Comparison of ENCODE assay signal across 9 mouse cellular contexts in genomic region chr16:17848928-17849327, GRCm38 (mm10). TPM values are rescaled to one million over a fixed set of nuclear protein-coding genes. Genes with fewer than 3 reads are reported as not detected.
DNase-seq lines count a peak whose midpoint lies in the region; ATAC-seq lines count a peak whose summit lies in the region.
"Had no signal": no experiment of that assay in that cellular context is flagged by ENCODE, and none has a peak within 500 bp of the region (broad histone marks: within the 10 kb centered on the region; RNA-seq: fewer than 3 reads in every experiment).

No protein-coding gene starts in this region.

- 0 out of 2 replicates have a peak overlapping the region, but pooled peaks have one; percentile 18 for H3K9ac ChIP-seq in midbrain, embryonic 16.5 days (ENCODE audit: low read depth, low read length)

- H3K27ac ChIP-seq in midbrain, embryonic 16.5 days (ENCODE audit: low read length): peak overlapping the region; percentile 59

- peak; percentile 70; the same call in 1 of the 2 replicates for ATAC-seq in common myeloid progenitor, adult 5-6 weeks (replicated peaks; ENCODE audit: low read depth, poor library complexity, severe bottlenecking)
- peak; percentile 68 for ATAC-seq in midbrain, embryonic 16.5 days

- H3K4me2 ChIP-seq in midbrain, embryonic 16.5 days (ENCODE audit: low read length): no peak overlapping the region

- H3K9me3 ChIP-seq in midbrain, embryonic 16.5 days (replicated peaks; ENCODE audit: control insufficient read depth, low read length, poor library complexity, severe bottlenecking): no peaks in the 10 kb centered on the region

- H3K4me1 ChIP-seq in midbrain, embryonic 16.5 days (ENCODE audit: control insufficient read depth, insufficient read depth, low read length): no peaks in the 10 kb centered on the region

- intact Hi-C loops in heart, postnatal 10 days (cut with DNase I): no loop called here

- 23% methylated on average over 1 of the region's 1 CpGs for WGBS in midbrain, embryonic 16.5 days

- no peak overlapping the region for H3K4me3 ChIP-seq in midbrain, embryonic 16.5 days (ENCODE audit: low read depth, low read length)

- peaks cover 34% of the 10 kb centered on the region for H3K36me3 ChIP-seq in midbrain, embryonic 16.5 days (ENCODE audit: control insufficient read depth, insufficient read depth, low read length)

- peak; percentile 35 to 72 for DNase-seq in heart, postnatal 10 days
- DNase-seq in heart, adult 11 months: no peak
- DNase-seq in 3T3-L1 (ENCODE audit: low read depth, low spot score): peak; percentile 88
- DNase-seq in MEL-GATA-1-ER (ENCODE audit: extremely low read depth, low read depth): peak; percentile 23
- peak; percentile 56 for DNase-seq in kidney, postnatal 14 days
- no peak for DNase-seq in ovary, adult 18-20 months (ENCODE audit: low spot score)

- no peaks in the 10 kb centered on the region for H3K27me3 ChIP-seq in midbrain, embryonic 16.5 days (ENCODE audit: control insufficient read depth, insufficient read depth, low read depth, low read length)

RNA-seq across cellular contexts. Expression of gene Car15, which starts 10.8 kb away (rescaled TPM):
- total RNA-seq in heart, postnatal 10 days (2021): 1 to 10 TPM; 1.4 TPM
- total RNA-seq in common myeloid progenitor, adult 5-6 weeks (2017): 5.4 TPM in 1 of 2 replicates, not detected in the other
- polyA plus RNA-seq in midbrain, embryonic 16.5 days (2015; fragmentation: Nextera tagmentation; extraction: Ambion mirVana): 3.3 and 4.4 TPM in 2 replicates

RNA-seq across cellular contexts. Expression of gene B830017H08Rik, which starts 16.0 kb away (rescaled TPM):
- total RNA-seq in heart, postnatal 10 days (2021): under 1 TPM in 1 of 2 experiments, not detected in 1; 0.22 TPM
- not detected in 2 replicates for total RNA-seq in common myeloid progenitor, adult 5-6 weeks (2017)
- polyA plus RNA-seq in midbrain, embryonic 16.5 days (2015; fragmentation: Nextera tagmentation; extraction: Ambion mirVana): 3.8 and 4.2 TPM in 2 replicates

RNA-seq across cellular contexts. Expression of gene Gm20518, which starts 42.5 kb away (rescaled TPM):
- total RNA-seq in heart, postnatal 10 days (2021): under 1 TPM; 0.17 to 0.19 TPM
- total RNA-seq in common myeloid progenitor, adult 5-6 weeks (2017): 1.1 TPM in 1 of 2 replicates, not detected in the other
- polyA plus RNA-seq in midbrain, embryonic 16.5 days (2015; fragmentation: Nextera tagmentation; extraction: Ambion mirVana): 0.48 and 0.49 TPM in 2 replicates

RNA-seq across cellular contexts. Expression of gene Tssk1, which starts 45.1 kb away (rescaled TPM):
- total RNA-seq in heart, postnatal 10 days (2021): under 1 TPM in 1 of 2 experiments, not detected in 1; 0.07 TPM
- total RNA-seq in common myeloid progenitor, adult 5-6 weeks (2017): not detected in 2 replicates
- 0.09 TPM in 1 of 2 replicates, not detected in the other for polyA plus RNA-seq in midbrain, embryonic 16.5 days (2015; fragmentation: Nextera tagmentation; extraction: Ambion mirVana)
- total RNA-seq: left cerebral cortex, postnatal 10 days had no signal

RNA-seq across cellular contexts. Expression of gene Dgcr2, which starts 49.4 kb away (rescaled TPM):
- total RNA-seq in heart, postnatal 10 days (2021): 10 to 100 TPM; 50.8 to 52.7 TPM
- 29.4 and 43.8 TPM in 2 replicates for total RNA-seq in common myeloid progenitor, adult 5-6 weeks (2017)
- 108 and 113 TPM in 2 replicates for polyA plus RNA-seq in midbrain, embryonic 16.5 days (2015; fragmentation: Nextera tagmentation; extraction: Ambion mirVana)

Comparison
In these comparisons a context has a peak if more than half of its experiments do, and no peak if none do; other contexts are left out.
1. DNase-seq: peak in heart, postnatal 10 days (2 of 2), 3T3-L1 (single experiment), MEL-GATA-1-ER (single experiment) and kidney, postnatal 14 days (single experiment); none in heart, adult 11 months (single experiment) and ovary, adult 18-20 months (single experiment).